Mouse (Mus musculus): Measurements from ENCODE around the gene Prpsap1. TPM values are rescaled to one million over a fixed set of nuclear protein-coding genes. Genes with fewer than 3 reads are reported as not detected.
"Not testable (repeated sequence)": the region's sequence is repeated elsewhere in the genome, so short reads cannot be mapped to it uniquely, and the experiment has no call there.

The Prpsap1 gene
- polyA plus RNA-seq, 1 experiment from 2014 or later = 171 TPM

GRCm38 (mm10) chr11:116428872-116429859 is 64.8 kb downstream of the Prpsap1 start:
- Histone ChIP-seq H3K27ac (no peak overlapping the region), H3K4me1 (replicated peaks) (0 out of 2 replicates have a peak, but pooled peaks cover 4% of the 10 kb centered on the region), H3K9ac (no peak overlapping the region), H3K27me3 (peaks cover 9% of the 10 kb centered on the region; the same call in 1 of the 2 replicates), H3K4me2 (no peak overlapping the region), H3K4me3 (no peak overlapping the region), H3K9me3 (no peaks in the 10 kb centered on the region), H3K36me3 (no peaks in the 10 kb centered on the region)
- ATAC-seq (ENCODE audit: low FRiP score) = no peak
- 64% methylated on average over 13 of the region's 13 CpGs for WGBS

GRCm38 (mm10) chr11:116426852-116427575 is 67.0 kb downstream of the Prpsap1 start:
- no peaks in the 10 kb centered on the region for H3K4me1 ChIP-seq (replicated peaks)
- no peak overlapping the region for H3K4me2 ChIP-seq
- 81% methylated on average over 6 of the region's 6 CpGs for WGBS
- H3K27me3 ChIP-seq = peaks cover 9% of the 10 kb centered on the region; the same call in 1 of the 2 replicates
- H3K36me3 ChIP-seq = no peaks in the 10 kb centered on the region
- H3K4me3 ChIP-seq = no peak overlapping the region
- H3K9me3 ChIP-seq = no peaks in the 10 kb centered on the region
- ATAC-seq (ENCODE audit: low FRiP score) = no peak
- H3K27ac ChIP-seq = no peak overlapping the region
- H3K9ac ChIP-seq = no peak overlapping the region

DNA sequence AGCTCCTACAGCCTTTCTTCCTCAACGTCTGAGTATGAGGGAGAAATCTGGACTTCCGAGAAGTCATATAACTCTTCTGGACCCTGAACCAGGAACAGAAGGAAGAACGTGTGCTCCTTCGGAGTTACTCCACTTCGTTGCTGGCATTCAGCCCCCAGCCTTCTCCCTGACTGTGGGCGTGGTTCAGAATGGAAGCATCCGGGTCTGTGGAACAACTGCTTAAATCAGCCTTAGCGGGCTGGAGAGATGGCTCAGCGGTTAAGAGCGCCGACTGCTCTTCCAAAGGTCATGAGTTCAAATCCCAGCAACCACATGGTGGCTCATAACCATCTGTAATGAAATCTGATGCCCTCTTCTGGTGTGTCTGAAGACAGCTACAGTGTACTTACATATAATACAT is 67.7 kb downstream of the Prpsap1 start:
- 89% methylated on average over 11 of the region's 11 CpGs for WGBS
- H3K36me3 ChIP-seq; H3K4me1 ChIP-seq (replicated peaks); H3K27me3 ChIP-seq; H3K27ac ChIP-seq; H3K9me3 ChIP-seq; H3K4me3 ChIP-seq; H3K9ac ChIP-seq; ATAC-seq (ENCODE audit: low FRiP score); H3K4me2 ChIP-seq: not testable (repeated sequence)

GRCm38 (mm10) chr11:116424621-116425407 is 69.2 kb downstream of the Prpsap1 start:
- Histone ChIP-seq H3K4me2 (no peak overlapping the region), H3K36me3 (no peaks in the 10 kb centered on the region), H3K4me3 (no peak overlapping the region), H3K9me3 (no peaks in the 10 kb centered on the region), H3K9ac (no peak overlapping the region), H3K27me3 (no peaks in the 10 kb centered on the region), H3K27ac (no peak overlapping the region), H3K4me1 (replicated peaks) (no peaks in the 10 kb centered on the region)
- ATAC-seq (ENCODE audit: low FRiP score) = no peak
- 46% methylated on average over 8 of the region's 8 CpGs for WGBS

DNA sequence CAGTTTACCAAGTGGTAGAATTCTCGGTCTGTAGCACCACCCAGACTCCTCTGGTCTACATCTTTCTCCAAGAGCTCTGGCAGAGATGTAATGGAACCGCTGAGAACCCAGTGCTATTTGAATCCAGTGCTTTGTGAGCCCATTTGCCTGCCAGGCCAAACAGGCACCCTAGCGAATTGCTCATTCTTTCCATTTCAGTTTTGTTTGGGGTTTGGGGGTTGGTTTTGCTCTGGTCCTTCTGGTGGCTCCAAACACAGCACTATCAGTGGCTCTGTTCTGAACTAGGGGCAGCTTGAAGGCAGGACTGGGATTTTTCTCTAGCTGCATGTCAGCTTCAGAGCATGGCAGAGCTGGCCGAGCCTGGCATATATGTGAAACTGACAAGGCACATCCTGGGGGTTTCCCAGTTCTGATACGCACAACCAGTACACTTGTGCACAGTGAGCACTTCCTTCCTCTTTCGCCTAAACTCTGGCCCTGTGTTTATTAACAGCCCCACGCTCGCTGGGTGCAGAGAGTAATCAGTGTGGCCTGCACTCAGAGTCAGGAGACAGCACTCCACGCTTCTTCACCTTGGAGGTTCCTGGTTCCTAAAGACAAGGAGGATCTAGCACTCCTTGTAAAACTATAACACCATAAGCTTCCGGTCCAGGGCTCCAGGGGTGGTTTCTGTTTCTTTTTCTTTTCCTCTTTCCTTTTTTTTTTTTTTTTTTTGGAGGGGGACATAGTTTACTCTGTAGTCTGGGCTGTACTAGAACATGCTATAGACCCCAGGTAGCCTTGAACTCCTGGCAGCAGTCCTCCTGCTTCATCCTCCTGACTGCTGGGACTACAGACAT is 70.0 kb downstream of the Prpsap1 start:
- Histone ChIP-seq H3K27ac (no peak overlapping the region), H3K9me3 (no peaks in the 10 kb centered on the region), H3K4me2 (no peak overlapping the region), H3K4me3 (no peak overlapping the region), H3K9ac (no peak overlapping the region), H3K4me1 (replicated peaks) (no peaks in the 10 kb centered on the region), H3K36me3 (no peaks in the 10 kb centered on the region), H3K27me3 (no peaks in the 10 kb centered on the region)
- 87% methylated on average over 10 of the region's 10 CpGs for WGBS
- no peak for ATAC-seq (ENCODE audit: low FRiP score)

DNA sequence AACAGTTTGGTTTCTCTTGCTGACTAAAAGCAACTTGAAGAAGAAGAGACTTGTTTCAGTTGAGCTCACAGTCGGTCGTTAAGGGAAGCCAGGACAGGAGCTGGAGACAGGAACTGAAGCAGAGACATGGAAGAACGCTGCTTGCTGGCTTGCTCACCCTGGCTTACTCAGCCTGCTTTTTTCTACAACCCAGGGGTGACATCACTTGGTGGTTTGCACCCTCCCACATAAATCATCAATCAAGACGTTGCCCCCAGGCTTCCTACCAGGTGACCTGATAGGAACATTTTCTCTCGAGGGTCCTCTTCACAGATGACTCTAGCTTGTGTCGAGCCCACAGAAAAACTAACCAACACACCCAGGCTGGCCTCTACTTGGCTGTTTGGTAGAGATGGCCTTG is 70.8 kb downstream of the Prpsap1 start:
- no peaks in the 10 kb centered on the region for H3K4me1 ChIP-seq (replicated peaks)
- no peaks in the 10 kb centered on the region for H3K27me3 ChIP-seq
- H3K4me2 ChIP-seq = no peak overlapping the region
- no peak overlapping the region for H3K4me3 ChIP-seq
- WGBS = 86% methylated on average over 6 of the region's 6 CpGs
- no peaks in the 10 kb centered on the region for H3K9me3 ChIP-seq
- no peak for ATAC-seq (ENCODE audit: low FRiP score)
- H3K36me3 ChIP-seq = no peaks in the 10 kb centered on the region
- H3K27ac ChIP-seq = no peak overlapping the region
- no peak overlapping the region for H3K9ac ChIP-seq

DNA sequence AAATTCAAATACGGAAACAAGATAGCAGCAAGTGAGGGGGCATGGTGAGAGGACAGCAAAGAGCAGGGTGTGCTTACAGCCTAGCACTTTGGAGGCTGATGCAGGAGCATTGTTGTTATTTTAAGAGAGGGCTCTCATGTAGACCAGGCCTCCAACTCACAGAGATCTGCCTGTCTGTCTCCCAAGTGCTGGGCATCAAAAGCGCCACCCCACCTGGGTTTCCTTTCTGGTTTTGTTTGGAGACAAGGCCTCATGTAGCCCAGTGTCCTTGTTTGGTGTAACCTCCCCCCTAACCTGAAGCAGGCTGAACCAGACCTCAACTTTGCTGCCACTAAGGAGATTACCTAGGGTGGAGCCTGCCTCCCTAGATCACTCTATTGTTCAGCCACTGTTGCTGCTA is 71.4 kb downstream of the Prpsap1 start:
- no peak overlapping the region for H3K4me3 ChIP-seq
- H3K27ac ChIP-seq = no peak overlapping the region
- no peaks in the 10 kb centered on the region for H3K27me3 ChIP-seq
- H3K36me3 ChIP-seq = no peaks in the 10 kb centered on the region
- no peaks in the 10 kb centered on the region for H3K4me1 ChIP-seq (replicated peaks)
- no peak for ATAC-seq (ENCODE audit: low FRiP score)
- H3K4me2 ChIP-seq = no peak overlapping the region
- no peaks in the 10 kb centered on the region for H3K9me3 ChIP-seq
- H3K9ac ChIP-seq = no peak overlapping the region
- 94% methylated on average over 2 of the region's 2 CpGs for WGBS

- Histone ChIP-seq H3K36me3 (no peaks in the 10 kb centered on the region), H3K27me3 (no peaks in the 10 kb centered on the region), H3K27ac (no peak overlapping the region), H3K4me3 (no peak overlapping the region), H3K9me3 (no peaks in the 10 kb centered on the region), H3K4me1 (replicated peaks) (no peaks in the 10 kb centered on the region), H3K9ac (no peak overlapping the region), H3K4me2 (no peak overlapping the region)
- ATAC-seq (ENCODE audit: low FRiP score) = no peak
- WGBS = 76% methylated on average over 6 of the region's 6 CpGs
Observed at GRCm38 (mm10) chr11:116421102-116421501, 72.9 kb downstream of the Prpsap1 start.

Other genes with a start within 250 kb of the Prpsap1 start
- gene Srp68, start 220.0 kb downstream of the Prpsap1 start, polyA plus RNA-seq (2015; fragmentation: Nextera tagmentation; extraction: Ambion mirVana) = 63.7 and 64.4 TPM in 2 replicates
- 0.27 and 0.56 TPM in 2 replicates for gene Galr2, start 213.3 kb downstream of the Prpsap1 start, polyA plus RNA-seq (2015; fragmentation: Nextera tagmentation; extraction: Ambion mirVana)
- 94.4 and 97.5 TPM in 2 replicates for gene Exoc7, start 187.0 kb downstream of the Prpsap1 start, polyA plus RNA-seq (2015; fragmentation: Nextera tagmentation; extraction: Ambion mirVana)
- 14.2 and 24.3 TPM in 2 replicates for gene Foxj1, start 158.8 kb downstream of the Prpsap1 start, polyA plus RNA-seq (2015; fragmentation: Nextera tagmentation; extraction: Ambion mirVana)
- 35.0 and 39.6 TPM in 2 replicates for gene Rnf157, start 81.2 kb downstream of the Prpsap1 start, polyA plus RNA-seq (2015; fragmentation: Nextera tagmentation; extraction: Ambion mirVana)
- gene Ubald2, start 60.1 kb downstream of the Prpsap1 start, polyA plus RNA-seq (2015; fragmentation: Nextera tagmentation; extraction: Ambion mirVana) = 43.6 and 44.5 TPM in 2 replicates
- gene Qrich2, start 28.0 kb downstream of the Prpsap1 start, polyA plus RNA-seq (2015; fragmentation: Nextera tagmentation; extraction: Ambion mirVana) = 0.19 and 0.42 TPM in 2 replicates
- gene Sphk1, start 36.7 kb upstream of the Prpsap1 start, polyA plus RNA-seq (2015; fragmentation: Nextera tagmentation; extraction: Ambion mirVana) = 3.1 and 3.3 TPM in 2 replicates
- 14.1 and 14.8 TPM in 2 replicates for gene Ube2o, start 87.2 kb upstream of the Prpsap1 start, polyA plus RNA-seq (2015; fragmentation: Nextera tagmentation; extraction: Ambion mirVana)
- gene Aanat, start 92.2 kb upstream of the Prpsap1 start, polyA plus RNA-seq (2015; fragmentation: Nextera tagmentation; extraction: Ambion mirVana) = 0.36 and 1.0 TPM in 2 replicates
- 1.8 and 2.1 TPM in 2 replicates for gene Rhbdf2, start 132.8 kb upstream of the Prpsap1 start, polyA plus RNA-seq (2015; fragmentation: Nextera tagmentation; extraction: Ambion mirVana)
- 1.2 and 1.4 TPM in 2 replicates for gene Prcd, start 159.3 kb upstream of the Prpsap1 start, polyA plus RNA-seq (2015; fragmentation: Nextera tagmentation; extraction: Ambion mirVana)
- 16.4 and 18.1 TPM in 2 replicates for gene Cygb, start 160.1 kb upstream of the Prpsap1 start, polyA plus RNA-seq (2015; fragmentation: Nextera tagmentation; extraction: Ambion mirVana)

Data from hindbrain, embryonic 13.5 days (tissue).